Mouse (Mus musculus) CH12.LX (cell line): ENCODE measurements around the gene Kcne1l. TPM values are rescaled to one million over a fixed set of nuclear protein-coding genes. Genes with fewer than 3 reads are reported as not detected.

Experiments used
- DNase-seq: peaks from one replicate; pipeline ENCODE4 v3.0.0-alpha.2; 2013; ENCODE audit errors: extremely low read depth
- H3K27ac ChIP-seq: 2 replicates; pipeline ENCODE4 v1.5.1; 2012; ENCODE audit warnings: low read depth, mild to moderate bottlenecking, control low read depth, moderate library complexity; ENCODE audit not compliant: insufficient read depth
- H3K27me3 ChIP-seq: replicated peaks from 2 replicates; pipeline ENCODE3; 2012; ENCODE audit warnings: inconsistent platforms
- H3K36me3 ChIP-seq, 2 experiments: replicated peaks in 1 of 2; 2 replicates each; pipeline versions ENCODE3 to v1.6.1; 2012; ENCODE audit warnings: inconsistent platforms in 1 of 2, low read length in 1 of 2, mild to moderate bottlenecking in 1 of 2, mixed read lengths in 1 of 2, moderate library complexity in 1 of 2; ENCODE audit not compliant: control insufficient read depth in 1 of 2, insufficient read depth in 1 of 2
- H3K4me1 ChIP-seq, 2 experiments: 2 replicates each; pipeline ENCODE4 v1.6.1; 2012; ENCODE audit warnings: inconsistent platforms in 1 of 2, moderate library complexity in 1 of 2; ENCODE audit not compliant: insufficient read depth in 2 of 2, control insufficient read depth in 1 of 2
- H3K4me2 ChIP-seq: 2 replicates; pipeline ENCODE4 v1.6.1; 2012; ENCODE audit warnings: low read depth, mild to moderate bottlenecking, control low read depth; ENCODE audit not compliant: poor library complexity, insufficient read depth, severe bottlenecking
- H3K4me3 ChIP-seq, 3 experiments: fragments of 150-350 bp in 1 of 3; sonication (generic) in 1 of 3; replicated peaks in 1 of 3; 2 replicates each; pipeline versions ENCODE3 to v1.5.1; 2011 to 2012; ENCODE audit warnings: low read depth in 2 of 3, low read length in 2 of 3, mild to moderate bottlenecking in 2 of 3, moderate library complexity in 2 of 3, control low read depth in 1 of 3, improper control_type of control experiment in 1 of 3, inconsistent platforms in 1 of 3, mixed read lengths in 1 of 3; ENCODE audit not compliant: poor library complexity in 1 of 3
- H3K79me2 ChIP-seq: replicated peaks from 2 replicates; pipeline ENCODE4 v1.6.1; 2012; ENCODE audit warnings: mild to moderate bottlenecking, moderate library complexity; ENCODE audit not compliant: control insufficient read depth, poor library complexity, insufficient read depth, severe bottlenecking; ENCODE audit errors: extremely low read depth
- H3K9ac ChIP-seq: 2 replicates; pipeline ENCODE4 v1.6.1; 2012; ENCODE audit warnings: low read depth, mild to moderate bottlenecking, control low read depth, moderate library complexity; ENCODE audit not compliant: insufficient read depth
- H3K9me3 ChIP-seq: replicated peaks from 2 replicates; pipeline ENCODE3; 2012; ENCODE audit warnings: low read length, inconsistent platforms, mixed read lengths
- BHLHE40 ChIP-seq: IDR thresholded peaks from 2 replicates; pipeline ENCODE4 v1.6.1; 2011; ENCODE audit warnings: mild to moderate bottlenecking, low read depth, low read length, improper control_type of control experiment
- CHD1 ChIP-seq: IDR thresholded peaks from 2 replicates; pipeline ENCODE4 v1.6.1; 2012; ENCODE audit warnings: low read depth, low read length, improper control_type of control experiment, inconsistent platforms
- E2F4 ChIP-seq: IDR thresholded peaks from 2 replicates; pipeline ENCODE4 v1.6.1; 2011; ENCODE audit warnings: low read depth, low read length, improper control_type of control experiment; ENCODE audit not compliant: insufficient replicate concordance
- ELF1 ChIP-seq: IDR thresholded peaks from 2 replicates; pipeline ENCODE4 v1.6.1; 2014; ENCODE audit warnings: low read depth, mild to moderate bottlenecking, inconsistent platforms, low read length, improper control_type of control experiment
- EP300 ChIP-seq: IDR thresholded peaks from 2 replicates; pipeline ENCODE4 v1.6.1; 2011; ENCODE audit warnings: low read length, improper control_type of control experiment
- IRF4 ChIP-seq: IDR thresholded peaks from 2 replicates; pipeline ENCODE4 v1.6.1; 2014; ENCODE audit warnings: low read depth, mild to moderate bottlenecking, inconsistent platforms, low read length, improper control_type of control experiment
- JUND ChIP-seq: conservative IDR thresholded peaks from 2 replicates; pipeline ENCODE4 v1.6.1; 2011; ENCODE audit warnings: low read depth, low read length, improper control_type of control experiment
- KAT2A ChIP-seq: IDR thresholded peaks from 2 replicates; pipeline ENCODE4 v1.6.1; 2012; ENCODE audit warnings: low read length, improper control_type of control experiment, inconsistent platforms; ENCODE audit not compliant: insufficient replicate concordance
- MAZ ChIP-seq: IDR thresholded peaks from 2 replicates; pipeline ENCODE4 v1.6.1; 2012; ENCODE audit warnings: low read depth, mild to moderate bottlenecking, inconsistent platforms, low read length, improper control_type of control experiment, moderate library complexity
- MEF2A ChIP-seq: IDR thresholded peaks from 2 replicates; pipeline ENCODE4 v1.6.1; 2014; ENCODE audit warnings: low read depth, mild to moderate bottlenecking, inconsistent platforms, low read length, improper control_type of control experiment, borderline replicate concordance
- MXI1 ChIP-seq: IDR thresholded peaks from 2 replicates; pipeline ENCODE4 v1.6.1; 2011; ENCODE audit warnings: mild to moderate bottlenecking, low read depth, low read length, improper control_type of control experiment
- NRF1 ChIP-seq: IDR thresholded peaks from 2 replicates; pipeline ENCODE4 v1.6.1; 2014; ENCODE audit warnings: low read depth, mild to moderate bottlenecking, inconsistent platforms, low read length, improper control_type of control experiment, moderate library complexity
- POLR2AphosphoS2 ChIP-seq: IDR thresholded peaks from 2 replicates; pipeline ENCODE4 v1.6.1; 2011; ENCODE audit warnings: low read depth, low read length, improper control_type of control experiment
- SMC3 ChIP-seq: IDR thresholded peaks from 2 replicates; pipeline ENCODE4 v1.6.1; 2011; ENCODE audit warnings: low read depth, low read length, improper control_type of control experiment
- TBP ChIP-seq: conservative IDR thresholded peaks from 2 replicates; pipeline ENCODE4 v1.6.1; 2011; ENCODE audit warnings: low read depth, low read length, improper control_type of control experiment
- USF2 ChIP-seq: conservative IDR thresholded peaks from 2 replicates; pipeline ENCODE4 v1.6.1; 2011; ENCODE audit warnings: low read depth, low read length, improper control_type of control experiment
- ZC3H11A ChIP-seq: IDR thresholded peaks from 2 replicates; pipeline ENCODE4 v1.6.1; 2012; ENCODE audit warnings: low read depth, mild to moderate bottlenecking, inconsistent platforms, low read length, improper control_type of control experiment
- ZMIZ1 ChIP-seq: IDR thresholded peaks from 2 replicates; pipeline ENCODE4 v1.6.1; 2012; ENCODE audit warnings: low read depth, mild to moderate bottlenecking, inconsistent platforms, low read length, improper control_type of control experiment
- ZNF384 ChIP-seq: IDR thresholded peaks from 2 replicates; pipeline ENCODE4 v1.6.1; 2012; ENCODE audit warnings: low read depth, low read length, improper control_type of control experiment, inconsistent platforms
- dilution Hi-C: fragments of 300-500 bp; cut with MboI; formaldehyde crosslinking; loops from 2 replicates; pipeline ENCODE4 v1.14.3; 2020; ENCODE audit warnings: low sequenced_read_pairs; ENCODE audit not compliant: extremely low pct_unique_long_range_greater_than_20kb, extremely low pct_ligation_motif_present
- in situ Hi-C: fragments of 300-500 bp; cut with MboI; formaldehyde crosslinking; loops from 3 replicates; pipeline ENCODE4 v1.14.3; 2019; ENCODE audit warnings: low sequenced_read_pairs, low pct_ligation_motif_present, low pct_unique_long_range_greater_than_20kb, mixed read lengths
- polyA plus RNA-seq: library from polyadenylated mRNA; unstranded; fragments of >175 nt; gene quantifications from 2 replicates; pipeline ENCODE4 v1.2.1, GENCODE M21; 2012; ENCODE audit warnings: low read depth; ENCODE audit not compliant: insufficient read length
- total RNA-seq, 2 experiments: library from RNA; depleted of rRNA; stranded (reverse); fragments of 300-350 nt in 1 of 2; fragments of >200 nt in 1 of 2; gene quantifications; 2 replicates each; pipeline ENCODE4 v1.2.3; 2012 to 2014

Kcne1l gene
- total and polyA plus RNA-seq, 3 experiments = not detected

DNA sequence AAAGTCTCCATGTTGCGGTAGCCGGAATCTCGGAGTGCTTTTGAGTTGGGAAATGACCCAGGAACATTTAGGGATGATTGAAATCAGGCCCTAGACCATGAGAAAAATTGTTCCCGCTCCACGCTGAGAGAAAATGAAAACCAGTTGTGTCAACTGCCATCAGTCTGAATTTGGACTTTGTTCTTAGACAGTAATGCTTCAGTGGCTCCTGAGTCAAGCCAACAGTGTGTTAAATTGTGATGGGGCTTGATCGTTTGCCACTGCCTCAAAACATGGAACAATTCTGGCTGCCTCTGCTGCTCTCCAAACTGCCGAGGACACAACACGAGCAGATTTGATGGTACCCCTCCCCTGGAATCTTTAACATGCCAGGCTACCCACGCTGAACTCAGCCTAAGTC is 10.0 kb upstream of the Kcne1l start:
- no peak for DNase-seq
- no peak overlapping the region for H3K4me3 ChIP-seq
- H3K4me2 ChIP-seq = no peak overlapping the region
- no peaks in the 10 kb centered on the region for H3K4me1 ChIP-seq
- no peaks in the 10 kb centered on the region for H3K9me3 ChIP-seq
- H3K79me2 ChIP-seq = no peaks in the 10 kb centered on the region
- no peak for TF ChIP-seq ZC3H11A
- no peak for TF ChIP-seq ZMIZ1
- TF ChIP-seq SMC3 = no peak
- TF ChIP-seq MXI1 = no peak
- TF ChIP-seq TBP = no peak
- no peak for TF ChIP-seq JUND
- no peak for TF ChIP-seq NRF1
- TF ChIP-seq MAZ = no peak
- TF ChIP-seq CHD1 = no peak
- no peak for TF ChIP-seq KAT2A
- no peak for TF ChIP-seq ZNF384
- no peak for TF ChIP-seq USF2
- no peak for TF ChIP-seq EP300
- no peak for TF ChIP-seq BHLHE40
- TF ChIP-seq ELF1 = no peak
- no peak for TF ChIP-seq POLR2AphosphoS2
- dilution Hi-C loops = no loop called here
- H3K27ac ChIP-seq = no peak overlapping the region
- H3K9ac ChIP-seq = no peak overlapping the region
- H3K27me3 ChIP-seq = no peaks in the 10 kb centered on the region
- in situ Hi-C loops = loop anchor here (25.0 kb wide), 1 partner anchor 104 kb away; no protein-coding TSS in a partner anchor
- no peaks in the 10 kb centered on the region for H3K36me3 ChIP-seq

DNA sequence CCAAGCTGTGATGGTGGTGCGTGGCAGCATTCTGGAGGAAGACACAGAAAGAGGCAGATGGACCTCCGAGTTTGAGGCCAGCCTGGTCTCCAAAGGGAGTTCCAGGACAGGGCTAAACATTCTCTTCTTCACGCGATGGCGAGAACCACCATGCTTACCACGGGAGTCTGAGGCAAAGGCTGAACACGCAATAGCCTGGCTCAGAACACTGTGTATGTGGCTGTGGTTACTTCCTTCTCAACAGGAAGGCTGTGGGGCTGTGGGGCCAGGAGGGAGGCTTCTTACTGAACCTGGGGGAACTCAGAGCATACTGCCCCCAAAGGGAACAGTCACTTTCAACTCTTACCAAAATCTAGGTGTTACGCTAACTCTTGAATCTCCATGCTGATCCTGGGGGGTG is 9.2 kb upstream of the Kcne1l start:
- H3K36me3 ChIP-seq = no peaks in the 10 kb centered on the region
- dilution Hi-C loops = no loop called here
- no peak overlapping the region for H3K27ac ChIP-seq
- no peaks in the 10 kb centered on the region for H3K79me2 ChIP-seq
- no peaks in the 10 kb centered on the region for H3K27me3 ChIP-seq
- no peak overlapping the region for H3K9ac ChIP-seq
- TF ChIP-seq E2F4 = no peak
- TF ChIP-seq MEF2A = no peak
- TF ChIP-seq ZC3H11A = no peak
- no peak for TF ChIP-seq IRF4
- TF ChIP-seq KAT2A = no peak
- no peak overlapping the region for H3K4me3 ChIP-seq
- no peaks in the 10 kb centered on the region for H3K9me3 ChIP-seq
- no peak overlapping the region for H3K4me2 ChIP-seq
- H3K4me1 ChIP-seq = no peaks in the 10 kb centered on the region
- no peak for DNase-seq
- in situ Hi-C loops = loop anchor here (25.0 kb wide), 1 partner anchor 103 kb away; no protein-coding TSS in a partner anchor
